Mouse (Mus musculus) kidney, adult 11 months (tissue): ENCODE results near the gene Olfr654.

Experiments
- DNase-seq: peaks from one replicate; pipeline ENCODE4 v3.0.0; 2022

Olfr654 gene

DNA sequence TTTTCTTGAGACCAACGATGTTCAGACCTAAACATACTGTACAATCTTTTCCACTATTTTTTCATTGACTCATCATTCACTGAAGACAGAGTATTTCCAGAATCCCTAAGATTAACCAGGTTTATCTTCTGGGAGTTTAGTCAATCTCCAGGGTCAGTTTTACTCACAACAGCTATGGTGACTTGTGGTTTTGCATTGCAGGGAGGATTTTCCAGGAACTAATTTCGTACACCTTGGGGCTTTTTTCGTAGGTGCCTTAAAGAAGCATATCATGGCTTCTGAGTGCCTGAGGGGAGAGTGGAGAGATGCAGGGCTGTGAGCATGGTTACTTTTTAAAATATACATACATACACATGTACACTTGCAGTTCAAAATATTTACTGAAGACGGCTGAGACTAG lies at the start of gene Olfr654:
Gene Olfr654 (plus strand): TSS at position 301 of the 400 bp plus-strand sequence.
- no peak for DNase-seq

DNA sequence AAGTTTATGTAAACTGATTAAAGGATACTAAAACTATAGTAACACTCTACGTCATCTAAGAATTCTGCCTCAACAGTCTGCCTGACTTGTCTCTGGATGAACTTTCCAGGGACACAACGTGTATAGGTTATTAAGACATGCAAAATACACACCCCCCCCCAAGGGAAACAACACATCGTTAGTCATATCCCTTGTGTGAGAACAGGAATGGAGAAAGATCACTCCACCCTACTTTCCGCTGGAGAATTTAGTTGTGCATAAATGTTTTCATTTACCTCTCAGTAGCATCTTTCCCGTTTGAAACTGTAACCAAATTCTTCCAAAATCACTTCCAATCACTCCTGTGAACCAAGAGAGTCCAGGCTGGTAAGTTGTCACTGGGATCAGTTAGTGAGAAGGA lies 37.0 kb upstream of the Olfr654 start, which contains the start of gene Olfr651:
Gene Olfr651 (plus strand): TSS at position 301 of the 400 bp plus-strand sequence.
- no peak for DNase-seq

DNA sequence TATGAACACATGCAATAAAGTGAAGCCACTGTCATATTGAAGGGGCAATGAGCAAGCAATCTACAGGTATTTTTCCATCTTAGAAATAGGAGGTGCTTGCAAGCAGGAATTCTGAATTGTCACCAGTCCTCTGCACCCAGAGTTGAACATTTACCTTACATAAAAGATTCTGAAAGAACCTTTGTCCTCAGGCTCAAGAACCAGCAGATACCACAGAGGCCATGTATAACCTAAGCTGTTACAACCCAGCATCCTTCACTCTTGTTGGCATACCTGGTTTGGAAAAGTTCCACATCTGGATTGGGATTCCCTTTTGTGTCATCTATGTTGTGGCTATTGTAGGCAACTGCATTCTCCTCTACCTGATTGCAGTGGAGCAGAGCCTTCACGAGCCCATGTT lies 34.1 kb upstream of the Olfr654 start:
- DNase-seq, result no peak

DNA sequence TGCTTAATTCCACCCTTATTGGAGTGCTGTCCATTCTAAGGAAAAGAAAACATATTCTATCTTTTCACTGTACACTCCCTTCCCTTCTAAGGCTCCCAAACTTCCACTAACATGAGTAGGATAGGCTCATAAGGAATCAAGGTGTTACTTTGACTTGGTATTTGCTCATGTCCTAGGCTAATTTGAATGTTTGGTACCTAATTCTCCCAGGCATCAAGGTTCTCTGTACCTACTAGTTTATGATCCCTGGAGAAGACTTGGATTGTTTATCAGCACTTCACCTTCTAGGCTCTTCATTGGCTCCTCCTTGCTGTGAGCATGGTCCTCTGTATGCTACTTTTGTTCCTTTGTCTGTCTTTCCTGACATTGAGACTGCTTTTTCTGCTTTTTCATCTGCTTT lies 26.2 kb upstream of the Olfr654 start, which contains the start of gene Olfr652:
Gene Olfr652 (plus strand): TSS at position 301 of the 400 bp plus-strand sequence.
- DNase-seq, result no peak

GRCm38 (mm10) chr7:104577014-104577413 lies 9.8 kb upstream of the Olfr654 start, which contains the start of gene Olfr653:
Gene Olfr653, plus strand, starts transcription at chr7:104577314.
- DNase-seq, result no peak

- no peak for DNase-seq
Measured at GRCm38 (mm10) chr7:104580846-104581245, 6.0 kb upstream of the Olfr654 start.

GRCm38 (mm10) chr7:104581429-104581828 lies 5.4 kb upstream of the Olfr654 start:
- DNase-seq, result no peak

- no peak for DNase-seq
Measured at GRCm38 (mm10) chr7:104588274-104588673, 1.4 kb downstream of the Olfr654 start.

DNA sequence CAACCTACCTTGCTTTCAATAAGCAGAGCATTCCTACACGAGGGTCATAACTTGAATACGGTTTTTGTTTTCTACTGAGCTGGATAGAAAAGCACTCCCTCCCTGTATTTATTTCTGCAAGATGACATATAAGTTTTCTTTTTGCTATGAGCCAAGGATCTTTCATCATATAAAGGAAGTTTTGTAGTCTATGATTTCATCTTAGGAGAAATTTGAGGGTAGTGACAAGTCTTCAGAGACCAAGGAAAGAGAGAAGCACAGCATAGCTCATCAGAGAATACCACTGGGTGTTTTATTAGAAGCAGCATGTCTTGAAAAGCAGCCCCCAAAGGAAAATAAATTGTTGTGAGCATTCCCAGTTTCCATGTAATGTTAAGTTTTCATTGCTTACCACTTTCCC lies 14.9 kb downstream of the Olfr654 start, which contains the start of gene Olfr655:
Gene Olfr655 (minus strand): TSS at position 101 of the 400 bp plus-strand sequence.
- no peak for DNase-seq

DNA sequence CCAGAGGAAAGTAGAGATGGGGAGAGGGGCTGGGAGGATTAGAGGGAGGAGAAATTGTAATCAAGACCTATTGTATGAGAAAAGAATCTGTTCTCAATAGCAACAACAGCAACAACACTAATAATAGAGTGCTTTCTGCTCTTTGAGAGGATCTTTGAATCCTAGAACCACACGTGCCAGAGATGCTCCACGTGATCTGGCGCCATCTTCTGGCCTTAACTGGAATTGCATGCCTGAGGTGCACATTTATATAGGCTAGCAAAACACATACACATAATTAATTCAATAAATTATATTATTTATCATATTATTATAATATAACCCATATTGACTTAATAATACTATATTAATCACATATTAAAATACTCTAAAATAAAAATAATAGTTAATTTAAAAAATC lies 16.3 kb downstream of the Olfr654 start:
- no peak for DNase-seq

- no peak for DNase-seq
Measured at GRCm38 (mm10) chr7:104604727-104605126, 17.9 kb downstream of the Olfr654 start.

DNA sequence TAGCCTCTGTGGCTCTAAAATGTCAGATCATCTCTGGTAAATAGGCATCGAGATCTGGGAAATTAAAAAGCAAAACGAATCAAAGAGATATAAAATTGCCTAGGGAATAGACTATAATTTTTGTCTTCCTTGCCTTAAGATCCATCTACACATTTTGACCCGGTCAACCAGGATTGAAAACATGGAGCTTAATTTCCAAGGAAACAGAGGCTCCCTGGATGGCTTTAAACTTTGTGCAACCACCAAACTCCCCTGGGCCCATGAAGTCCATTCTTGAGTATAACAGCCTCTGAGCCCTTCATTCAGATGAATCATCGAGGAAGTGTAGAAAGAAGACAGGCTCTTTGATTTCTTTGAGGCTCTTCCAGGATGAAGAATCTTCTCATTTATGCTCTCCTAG lies 26.8 kb downstream of the Olfr654 start, which contains the start of gene Olfr656:
Gene Olfr656 (plus strand): TSS at position 301 of the 400 bp plus-strand sequence.
- no peak for DNase-seq

DNA sequence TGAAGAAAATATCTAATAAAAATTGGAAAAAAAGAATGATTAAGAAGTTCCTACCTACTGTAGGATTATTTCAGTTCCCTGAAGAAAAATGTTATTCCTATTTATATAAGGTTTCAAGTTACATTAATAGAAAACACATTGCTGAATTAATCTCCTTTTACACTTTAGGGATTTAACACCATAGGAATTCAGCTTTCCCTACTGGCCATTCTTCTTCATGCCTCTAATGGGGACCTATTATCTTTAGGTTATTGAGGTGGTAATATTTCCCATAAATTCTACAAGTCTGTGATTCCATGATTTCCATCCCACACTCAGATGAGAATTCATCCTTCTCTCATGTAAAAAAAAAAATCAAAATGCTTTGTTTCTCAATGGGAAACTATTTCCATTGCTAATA lies 37.7 kb downstream of the Olfr654 start, which contains the start of gene Olfr657:
Gene Olfr657 (plus strand): TSS at position 301 of the 400 bp plus-strand sequence.
- no peak for DNase-seq
